Mouse (Mus musculus): ENCODE measurements around the gene Msmp.

Msmp gene

DNA sequence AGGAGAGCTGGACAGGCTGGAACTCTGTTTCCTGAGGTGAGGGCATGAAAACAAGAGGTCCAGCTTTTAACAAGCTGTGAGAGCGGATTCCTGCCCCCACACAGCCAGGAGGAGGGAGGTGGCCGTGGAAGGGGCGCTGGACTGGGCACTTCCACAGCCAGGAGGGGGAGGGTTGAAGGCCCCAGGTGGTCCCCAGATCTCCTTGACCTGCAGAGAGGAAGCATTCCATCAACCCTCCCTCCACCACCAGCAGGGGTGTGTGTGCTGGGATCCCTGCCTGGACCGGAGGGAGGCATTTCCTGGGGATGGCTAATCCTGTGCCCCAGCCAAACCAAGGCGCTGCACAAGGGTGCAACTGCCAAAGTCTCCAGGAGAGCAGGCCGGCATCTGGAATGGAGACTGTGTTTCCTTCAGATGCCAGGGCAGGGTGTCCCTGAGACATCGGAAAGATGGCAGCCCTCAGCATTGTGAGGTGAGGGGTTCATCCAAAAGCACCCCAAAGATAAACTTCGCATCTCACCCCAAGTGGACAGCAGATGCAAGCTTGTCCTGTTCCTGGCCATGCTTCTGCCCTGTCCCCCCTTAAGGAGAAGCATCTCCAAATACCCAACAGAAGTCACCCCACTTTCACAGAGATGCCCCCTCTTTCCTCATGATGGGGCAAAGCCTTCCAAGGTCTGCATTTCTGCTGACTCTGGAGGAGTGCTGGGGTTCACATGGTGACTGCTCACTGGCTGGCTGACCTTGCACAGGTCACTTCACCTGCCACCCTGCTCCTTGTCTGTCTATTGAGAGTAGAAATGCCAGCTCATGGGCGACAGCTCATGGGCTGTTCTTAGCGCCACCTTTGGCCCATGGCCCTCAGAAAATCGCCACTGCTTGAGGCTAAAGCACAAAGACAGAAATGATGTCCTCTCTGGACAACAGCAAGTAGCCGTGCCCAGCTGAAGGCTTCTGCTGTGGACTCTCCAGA is at the start of gene Msmp:
Gene Msmp, minus strand, starts transcription at position 51 of the 973 bp plus-strand sequence.
- 58% methylated on average over 12 of the region's 12 CpGs for WGBS

DNA sequence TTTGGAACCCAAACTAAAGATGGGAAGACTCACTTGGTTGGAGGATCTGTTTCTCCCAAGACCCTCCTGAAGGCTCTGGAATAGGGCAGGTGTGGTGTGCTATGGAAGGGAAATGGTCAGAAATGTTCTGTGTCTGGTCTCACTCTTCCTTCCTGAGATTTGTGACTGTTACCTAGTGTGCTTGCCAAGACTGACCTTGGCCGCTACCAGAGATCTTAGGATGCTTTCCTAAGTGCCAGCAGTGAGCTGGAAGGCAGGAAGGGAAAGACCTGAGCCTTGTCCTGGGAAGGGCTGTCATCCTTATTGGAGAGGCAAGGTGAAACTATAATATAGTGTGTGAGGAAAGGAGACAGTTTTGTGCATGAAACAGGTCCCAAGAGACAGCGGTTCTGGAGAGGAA is 49.4 kb upstream of the Msmp start:
- WGBS: 91% methylated on average over 2 of the region's 2 CpGs

DNA sequence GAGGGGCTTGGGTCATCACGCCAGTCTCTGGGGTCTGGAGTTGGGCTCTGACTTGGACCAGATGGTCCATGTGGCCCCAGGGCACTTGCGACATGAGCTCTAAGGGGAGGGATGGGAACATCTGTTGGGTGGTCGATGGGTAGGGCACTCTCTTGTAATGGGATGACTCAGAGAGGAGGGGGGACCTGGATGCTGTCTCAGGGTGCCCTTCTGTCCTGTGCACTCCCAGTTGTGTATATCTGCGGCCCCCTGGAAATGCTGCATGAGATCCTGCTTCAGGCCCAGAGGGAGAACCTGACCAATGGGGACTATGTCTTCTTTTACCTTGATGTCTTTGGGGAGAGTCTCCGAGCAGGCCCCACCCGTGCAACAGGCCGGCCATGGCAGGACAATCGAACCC is 49.0 kb upstream of the Msmp start:
- 90% methylated on average over 8 of the region's 8 CpGs for WGBS

DNA sequence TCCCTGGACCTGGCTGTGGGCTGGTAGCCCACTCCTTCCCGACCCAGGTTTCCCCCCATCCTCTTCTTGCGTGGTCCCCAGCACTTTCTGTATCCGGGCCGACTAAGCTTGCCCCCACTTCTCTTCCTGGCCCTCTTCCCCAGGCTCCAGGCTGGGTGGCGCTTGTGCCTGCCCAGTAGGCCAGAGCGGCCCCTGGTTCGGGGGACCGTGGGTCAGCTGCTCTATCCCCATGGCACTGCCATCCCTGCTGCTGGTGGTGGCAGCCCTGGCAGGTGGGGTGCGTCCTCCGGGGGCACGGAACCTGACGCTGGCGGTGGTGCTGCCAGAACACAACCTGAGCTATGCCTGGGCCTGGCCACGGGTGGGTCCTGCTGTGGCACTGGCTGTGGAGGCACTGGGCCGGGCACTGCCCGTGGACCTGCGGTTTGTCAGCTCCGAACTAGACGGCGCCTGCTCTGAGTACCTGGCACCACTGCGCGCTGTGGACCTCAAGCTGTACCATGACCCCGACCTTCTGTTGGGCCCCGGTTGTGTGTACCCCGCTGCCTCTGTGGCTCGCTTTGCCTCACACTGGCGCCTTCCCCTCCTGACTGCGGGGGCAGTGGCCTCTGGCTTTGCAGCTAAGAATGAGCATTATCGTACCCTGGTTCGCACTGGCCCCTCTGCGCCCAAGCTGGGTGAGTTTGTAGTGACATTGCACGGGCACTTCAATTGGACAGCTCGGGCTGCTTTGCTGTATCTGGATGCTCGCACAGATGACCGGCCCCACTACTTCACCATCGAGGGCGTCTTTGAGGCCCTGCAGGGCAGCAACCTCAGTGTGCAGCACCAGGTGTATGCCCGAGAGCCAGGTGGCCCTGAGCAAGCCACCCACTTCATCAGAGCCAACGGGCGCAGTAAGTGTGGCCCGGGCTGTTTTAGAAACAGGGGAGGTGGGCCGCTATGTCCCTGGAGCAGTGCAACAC is 47.9 kb upstream of the Msmp start:
- WGBS: 59% methylated on average over 42 of the region's 42 CpGs

DNA sequence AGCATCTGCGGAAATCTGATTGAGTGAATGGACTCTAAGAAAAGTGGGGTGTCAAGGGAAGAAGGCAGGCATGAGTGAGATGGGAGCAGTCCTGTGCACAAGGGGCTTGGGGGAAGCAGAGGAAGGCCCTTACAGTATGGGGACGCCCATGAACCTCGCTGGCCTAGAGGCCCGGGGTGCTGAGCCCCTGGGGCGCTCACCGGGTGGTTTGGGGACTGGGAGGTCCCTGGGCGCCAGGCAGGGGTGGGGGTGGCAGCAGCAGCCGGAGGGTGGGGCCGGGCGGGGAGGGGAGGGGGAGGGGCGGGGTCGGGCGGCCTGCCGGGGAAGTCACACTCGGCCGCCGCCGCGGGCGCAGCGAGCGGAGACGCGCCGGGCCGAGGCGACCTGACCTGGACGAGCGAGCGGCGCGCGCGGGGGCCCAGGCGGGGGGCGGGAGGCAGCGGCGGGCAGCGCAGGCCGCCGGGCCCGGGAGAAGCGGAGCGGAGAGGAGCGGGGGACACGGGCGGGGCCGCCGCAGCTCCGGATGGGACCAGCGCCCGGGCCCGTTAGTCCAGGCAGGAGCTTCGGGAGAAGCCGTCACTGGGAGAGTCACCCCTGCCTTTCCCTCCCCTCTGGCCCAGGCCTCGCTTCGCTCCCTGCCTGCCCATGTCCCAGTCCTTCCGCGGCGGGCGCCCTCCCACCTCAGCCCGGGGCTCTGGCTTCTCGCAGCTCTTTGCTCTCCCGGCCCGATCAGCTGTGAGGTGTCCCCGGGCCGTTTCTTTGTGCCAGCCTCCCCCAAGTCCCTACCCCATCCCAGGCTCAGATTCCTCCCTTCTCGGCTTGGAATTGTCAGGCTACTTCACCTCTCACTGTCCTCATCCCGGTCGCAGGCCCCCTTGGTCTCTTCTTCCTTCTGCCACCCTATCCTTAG is 47.0 kb upstream of the Msmp start, which contains the start of gene Npr2:
Gene Npr2, plus strand, starts transcription at position 890 of the 910 bp plus-strand sequence.
- 3% methylated on average over 43 of the region's 70 CpGs for WGBS

DNA sequence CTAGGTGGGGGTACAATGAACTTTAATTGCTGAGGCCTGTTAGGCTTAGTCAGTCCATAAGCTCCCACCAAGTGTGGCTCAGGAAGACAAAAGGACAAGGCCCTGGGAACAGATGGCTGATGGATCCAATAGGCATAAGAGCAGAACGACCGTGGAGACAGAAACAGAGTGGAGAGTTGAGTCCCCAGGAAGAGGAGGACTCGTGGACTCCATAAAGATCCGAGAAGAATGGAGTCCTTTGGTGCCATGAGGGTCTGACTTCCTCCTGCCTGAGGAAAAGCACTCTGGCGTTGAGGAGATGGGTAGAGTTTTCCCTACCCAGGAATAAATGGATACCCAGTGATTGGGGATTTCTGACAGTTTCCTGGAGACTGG is 46.4 kb upstream of the Msmp start:
- WGBS: 32% methylated on average over 5 of the region's 5 CpGs

DNA sequence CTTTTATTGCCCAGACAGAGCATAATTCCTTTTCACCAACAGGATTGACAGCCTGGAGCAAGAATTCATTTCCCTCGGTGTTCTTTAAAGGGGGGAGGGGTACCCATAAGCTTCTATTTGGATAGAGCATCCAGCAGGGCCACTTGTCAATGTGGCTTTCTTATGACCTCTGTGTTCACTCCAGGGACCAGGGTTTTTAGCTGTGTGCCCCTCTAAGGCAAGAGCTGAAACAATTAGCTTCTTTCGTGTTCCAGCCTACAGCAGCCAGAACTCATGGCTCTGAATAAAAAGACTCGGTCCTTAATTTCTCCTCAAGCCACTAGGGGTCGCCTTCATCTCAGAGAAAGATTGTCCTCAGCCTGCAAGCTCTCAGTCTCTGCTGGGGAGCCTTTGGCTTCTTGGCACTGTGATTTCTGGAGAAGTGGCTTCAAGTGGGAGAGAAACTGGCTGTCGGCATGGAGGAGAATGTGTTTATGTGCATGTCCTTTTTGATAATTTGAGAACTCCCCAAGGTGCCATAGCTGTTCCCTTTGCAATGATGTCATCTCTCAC is 45.8 kb upstream of the Msmp start:
- WGBS: 2% methylated on average over 5 of the region's 5 CpGs

DNA sequence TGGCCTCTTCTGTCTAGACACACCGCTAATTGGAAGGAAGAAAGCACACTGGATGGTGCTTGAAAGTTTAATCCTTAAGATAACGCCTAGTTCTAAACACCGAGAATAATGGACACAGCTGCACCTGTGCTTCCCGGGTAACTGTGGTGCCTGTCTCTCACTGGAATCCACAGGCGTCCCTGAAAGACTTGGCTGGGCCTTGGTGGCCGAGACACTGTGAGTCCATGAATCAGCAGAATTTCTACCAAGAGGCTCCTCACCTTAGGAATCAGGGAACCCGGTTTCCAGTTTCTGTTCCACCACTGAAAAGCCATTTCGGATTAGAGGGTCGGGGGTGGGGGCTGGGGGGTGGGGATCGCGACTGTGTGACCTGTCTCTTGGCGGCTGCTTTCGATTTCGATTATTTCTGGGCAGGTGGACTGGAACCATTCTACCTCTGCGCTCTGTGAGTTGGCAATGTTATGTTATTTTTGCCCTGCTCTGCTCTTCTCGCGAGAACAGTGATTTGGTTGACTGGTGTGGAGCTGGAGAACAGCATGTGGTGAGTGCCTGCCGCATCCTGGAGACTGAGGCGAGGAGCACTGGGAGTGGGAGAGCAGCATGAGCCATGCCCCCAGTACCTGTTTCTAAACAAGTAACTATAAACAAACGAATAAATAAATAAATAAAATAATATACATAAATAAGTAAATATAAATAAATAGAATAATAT is 45.0 kb upstream of the Msmp start:
- 37% methylated on average over 20 of the region's 20 CpGs for WGBS

DNA sequence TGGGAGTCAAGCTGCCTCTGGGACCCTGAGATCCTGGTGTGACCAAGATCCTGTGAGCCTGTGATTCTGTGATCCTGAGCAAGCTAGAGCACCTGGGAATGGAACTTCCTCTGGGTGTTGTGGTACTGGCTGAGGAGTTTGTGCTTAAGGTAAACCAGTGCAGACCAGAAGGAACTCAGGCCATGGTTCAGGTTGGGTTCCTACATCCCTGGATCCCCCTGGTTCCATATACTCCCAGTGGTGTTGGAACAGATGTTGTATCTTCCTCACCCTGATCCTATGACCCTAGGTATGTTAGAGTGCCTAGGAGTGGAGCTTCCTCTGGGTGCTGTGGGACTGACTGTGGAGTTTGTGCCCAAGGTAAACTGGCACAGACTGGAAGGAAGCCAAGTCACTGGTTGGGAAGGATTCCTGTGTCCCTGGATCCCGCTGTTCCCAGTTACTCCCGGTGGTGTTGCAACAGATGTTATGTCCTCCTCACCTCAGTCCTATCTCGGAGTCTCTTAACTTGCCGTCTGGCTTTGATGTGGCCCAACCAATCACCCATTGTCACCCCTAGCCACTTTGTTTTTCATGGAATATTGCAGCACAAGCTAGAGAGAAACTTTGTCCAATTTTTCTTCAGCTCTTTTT is 36.0 kb upstream of the Msmp start:
- 82% methylated on average over 4 of the region's 4 CpGs for WGBS

DNA sequence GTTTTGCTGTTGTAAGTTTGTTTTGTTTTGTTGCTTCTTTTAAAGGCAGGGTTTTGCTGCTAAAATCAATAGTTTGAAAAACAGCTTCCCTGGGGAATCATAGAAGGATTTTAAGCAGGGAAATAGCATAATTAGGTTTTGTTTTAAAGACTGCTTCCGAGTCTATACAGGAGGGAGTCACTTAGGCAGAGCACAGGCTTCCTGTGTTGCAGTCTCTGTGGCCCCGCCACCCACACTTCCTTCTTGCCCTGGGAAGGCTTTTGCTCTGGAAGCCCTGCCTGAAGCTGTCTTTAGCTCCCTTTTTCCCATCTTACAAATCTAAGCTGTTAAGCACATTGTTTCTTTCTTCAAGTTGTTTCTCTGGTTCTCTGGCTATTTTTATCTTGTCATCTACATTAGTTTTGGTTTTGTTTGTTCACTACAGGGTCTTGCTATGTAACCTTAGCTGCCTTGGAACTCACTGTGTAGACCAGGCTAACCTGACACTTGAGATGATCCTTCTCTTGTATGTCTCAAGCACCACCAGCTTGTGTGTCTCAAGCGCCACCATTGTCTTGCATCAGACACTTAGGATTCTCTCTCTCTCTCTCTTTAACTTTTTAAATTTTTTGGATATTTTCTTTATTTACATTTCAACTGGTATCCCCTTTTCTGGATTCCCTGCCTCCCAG is 28.9 kb upstream of the Msmp start:
- 54% methylated on average over 3 of the region's 3 CpGs for WGBS

DNA sequence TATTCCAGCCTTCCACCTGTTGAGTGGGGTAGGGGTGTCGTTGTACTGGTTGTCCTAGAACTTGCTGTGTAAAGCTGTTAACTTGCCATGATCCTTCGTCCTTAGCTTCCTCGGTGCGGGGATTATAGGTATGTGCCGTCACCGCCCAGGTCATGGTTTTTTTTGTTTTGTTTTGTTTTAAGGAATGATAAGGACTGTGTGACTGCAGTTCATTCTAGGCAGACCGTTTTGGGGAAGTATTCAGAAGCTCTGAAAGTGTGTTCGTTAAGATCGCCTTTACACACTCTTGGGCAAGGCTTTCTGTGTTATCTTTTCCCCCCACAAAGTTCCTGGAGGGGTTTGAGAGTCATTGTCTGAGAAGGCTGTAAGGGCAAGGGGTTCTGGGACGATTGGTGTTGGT is 28.2 kb upstream of the Msmp start:
- WGBS: 63% methylated on average over 10 of the region's 10 CpGs

DNA sequence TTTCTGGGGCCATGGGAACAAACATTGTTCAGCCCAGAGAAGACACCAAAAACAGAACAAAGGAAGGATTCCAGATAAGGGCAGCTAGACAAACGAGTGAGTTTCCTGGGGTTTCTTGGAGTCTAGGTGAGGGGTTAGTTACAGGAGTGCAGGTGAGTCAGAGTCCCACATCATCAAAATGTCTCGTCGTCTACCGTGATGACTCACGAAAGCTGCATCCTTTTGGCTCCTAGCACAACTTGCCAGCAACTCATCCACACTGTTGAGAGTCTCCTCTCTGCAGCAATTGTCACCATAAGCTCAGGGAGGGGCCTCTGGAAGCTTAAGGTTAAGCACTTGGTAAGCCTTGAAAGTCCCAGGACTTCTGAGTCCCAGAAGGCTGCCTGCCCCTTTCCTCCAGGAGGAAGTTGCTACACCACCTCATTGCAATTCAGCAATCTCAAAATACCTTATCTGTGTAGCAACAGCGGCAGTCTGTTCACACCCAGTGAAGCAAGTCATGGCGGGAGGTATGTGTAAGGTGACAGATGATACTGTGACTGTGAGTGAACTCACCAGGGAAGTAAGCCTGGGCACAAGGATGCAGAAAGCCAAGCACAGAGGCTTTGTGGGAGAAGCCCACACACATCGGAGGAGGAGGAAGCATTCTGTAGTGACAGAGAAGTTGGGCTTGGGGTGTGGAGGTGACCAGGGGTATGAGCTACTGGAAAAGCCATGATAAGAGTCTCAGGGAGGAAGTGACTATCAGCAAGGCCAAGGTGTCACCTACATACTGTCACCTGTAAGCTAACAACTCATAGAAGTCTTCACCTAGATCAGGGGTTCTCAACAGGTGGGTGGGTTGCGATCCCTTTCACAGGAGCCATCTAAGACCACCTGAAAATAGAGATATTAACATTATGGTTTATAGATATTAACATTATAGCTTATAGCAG is 20.7 kb upstream of the Msmp start:
- 64% methylated on average over 9 of the region's 9 CpGs for WGBS

DNA sequence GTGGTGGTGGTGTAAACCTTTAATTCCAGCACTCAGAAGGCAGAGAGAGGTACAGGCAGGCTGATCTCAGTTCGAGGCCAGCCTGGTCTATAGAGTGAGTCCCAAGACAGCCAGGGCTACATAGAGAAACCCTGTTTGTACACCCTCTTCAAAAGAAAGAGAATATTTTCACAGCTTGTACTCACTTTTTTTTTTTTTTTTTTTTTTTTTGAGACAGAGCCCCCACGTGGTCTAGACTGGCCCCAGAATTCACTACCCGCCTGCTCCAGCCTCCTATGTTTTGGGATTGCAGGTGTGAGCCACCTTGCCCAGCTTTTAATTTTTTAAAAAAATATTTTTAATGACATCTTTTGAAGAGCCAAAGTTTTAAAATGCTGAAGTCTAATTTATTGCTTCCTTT is 19.8 kb upstream of the Msmp start:
- WGBS: 65% methylated on average over 3 of the region's 3 CpGs

DNA sequence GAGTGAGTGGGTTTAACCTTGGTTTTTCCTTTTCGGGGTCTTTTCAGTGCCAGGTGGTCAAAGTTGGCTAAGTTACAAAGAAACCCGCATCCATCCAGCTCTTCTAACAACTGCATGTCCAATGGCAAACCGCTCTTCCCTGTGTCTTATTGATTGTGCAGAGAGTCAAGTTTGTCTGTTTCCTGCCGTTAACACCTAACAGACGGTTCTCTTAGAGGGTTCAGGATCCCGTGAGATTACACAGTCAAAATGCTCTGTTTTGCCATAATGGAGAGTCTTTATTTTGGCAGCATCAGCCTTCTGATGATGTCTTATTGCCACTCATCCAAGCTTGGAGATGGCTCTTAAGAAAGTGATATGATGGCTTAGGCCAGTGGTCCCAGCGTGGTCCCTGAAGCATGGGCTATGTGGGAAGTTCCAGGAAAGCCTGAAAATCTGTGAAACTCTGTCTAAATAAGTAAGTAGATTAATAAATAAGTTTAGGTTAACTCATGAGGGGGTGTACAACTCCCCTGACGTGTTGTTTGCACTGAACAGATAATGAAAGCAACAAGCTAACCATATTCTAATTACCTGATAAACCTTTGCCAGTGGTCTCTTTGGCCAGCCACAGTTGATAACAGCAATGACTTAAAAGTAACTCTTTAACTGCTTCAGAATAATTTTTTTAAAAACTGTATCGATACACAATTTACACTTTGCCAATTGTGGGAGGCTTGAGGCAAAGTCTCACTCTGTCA is 16.1 kb upstream of the Msmp start:
- WGBS: 78% methylated on average over 9 of the region's 9 CpGs

DNA sequence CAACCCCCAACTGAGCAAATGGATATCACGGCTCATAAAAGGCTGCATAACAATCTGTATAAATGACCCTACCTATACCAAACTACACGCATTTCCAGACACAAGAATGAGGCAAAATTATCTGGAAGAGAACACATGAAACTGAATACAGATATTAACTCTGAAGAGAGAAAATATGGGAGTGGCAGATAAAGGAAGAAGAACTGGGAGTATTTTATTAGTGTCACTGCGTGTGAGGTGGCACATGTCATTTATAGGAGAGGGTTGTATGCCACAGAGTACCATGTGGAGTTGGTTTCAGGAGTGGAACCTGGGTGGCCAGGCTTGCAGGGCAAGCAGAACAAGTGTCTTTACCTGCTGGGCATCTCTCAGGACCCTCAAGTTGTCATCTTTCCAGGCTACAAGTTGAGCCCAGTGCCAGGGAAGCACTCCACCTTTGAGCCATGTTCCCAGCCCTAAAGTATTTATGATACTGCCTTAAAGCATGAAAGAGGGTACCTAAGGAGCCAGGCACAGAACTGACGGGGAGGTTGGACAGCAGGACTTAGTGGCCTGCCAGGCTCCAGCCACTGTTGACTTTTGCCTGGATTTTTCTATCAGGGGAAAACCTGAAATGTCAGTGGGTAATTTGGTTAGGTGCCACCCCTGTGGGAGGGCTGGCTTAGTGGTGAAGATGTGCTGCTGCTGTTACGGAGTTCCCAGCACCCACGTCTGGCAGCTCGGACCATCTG is 14.5 kb upstream of the Msmp start:
- 93% methylated on average over 7 of the region's 7 CpGs for WGBS

DNA sequence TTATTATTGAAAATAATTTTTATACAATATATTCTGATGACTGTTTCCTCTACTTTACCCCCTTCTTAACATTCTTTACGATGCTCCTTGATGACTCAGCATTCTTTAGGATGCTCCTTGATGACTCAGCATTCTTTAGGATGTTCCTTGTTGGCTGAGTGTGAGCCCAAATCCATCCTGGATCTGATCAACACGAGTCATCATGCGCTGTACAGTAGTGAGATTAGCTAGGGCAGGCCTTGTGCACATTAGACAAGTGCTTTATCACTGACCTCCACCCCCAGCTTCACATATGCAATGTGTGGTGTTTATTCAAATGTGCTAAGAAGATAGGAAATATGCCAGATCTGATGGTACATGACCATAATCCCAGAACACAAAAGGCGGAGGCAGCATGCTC is 13.9 kb upstream of the Msmp start:
- 71% methylated on average over 4 of the region's 4 CpGs for WGBS

DNA sequence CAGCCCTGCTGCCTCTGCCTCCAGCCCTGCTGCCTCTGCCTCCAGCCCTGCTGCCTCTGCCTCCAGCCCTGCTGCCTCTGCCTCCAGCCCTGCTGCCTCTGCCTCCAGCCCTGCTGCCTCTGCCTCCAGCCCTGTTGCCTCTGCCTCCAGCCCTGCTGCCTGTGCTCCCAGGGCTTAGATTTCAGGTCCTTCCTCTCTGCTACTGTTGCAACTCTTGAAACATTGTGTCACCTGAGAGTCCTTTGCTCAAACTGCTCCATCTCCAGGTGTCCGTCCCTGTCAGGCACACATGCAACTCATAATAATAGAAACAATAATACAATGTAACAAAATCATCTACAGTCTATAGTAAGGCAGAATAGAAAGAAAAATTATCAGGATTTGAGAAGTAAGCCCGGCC is 12.3 kb upstream of the Msmp start:
- WGBS: 89% methylated on average over 2 of the region's 2 CpGs

Measured in cerebral cortex, adult 2 months (tissue).